Mouse (Mus musculus) spleen, embryonic (tissue): ENCODE data around the gene 1110032F04Rik.

Source experiments
- CTCF ChIA-PET: fragments of 350-600 bp; sonication (Branson Sonifier 250); formaldehyde crosslinking; loops from one replicate; lab custom pipeline; 2022; lab: Charles Lee

Gene 1110032F04Rik

DNA sequence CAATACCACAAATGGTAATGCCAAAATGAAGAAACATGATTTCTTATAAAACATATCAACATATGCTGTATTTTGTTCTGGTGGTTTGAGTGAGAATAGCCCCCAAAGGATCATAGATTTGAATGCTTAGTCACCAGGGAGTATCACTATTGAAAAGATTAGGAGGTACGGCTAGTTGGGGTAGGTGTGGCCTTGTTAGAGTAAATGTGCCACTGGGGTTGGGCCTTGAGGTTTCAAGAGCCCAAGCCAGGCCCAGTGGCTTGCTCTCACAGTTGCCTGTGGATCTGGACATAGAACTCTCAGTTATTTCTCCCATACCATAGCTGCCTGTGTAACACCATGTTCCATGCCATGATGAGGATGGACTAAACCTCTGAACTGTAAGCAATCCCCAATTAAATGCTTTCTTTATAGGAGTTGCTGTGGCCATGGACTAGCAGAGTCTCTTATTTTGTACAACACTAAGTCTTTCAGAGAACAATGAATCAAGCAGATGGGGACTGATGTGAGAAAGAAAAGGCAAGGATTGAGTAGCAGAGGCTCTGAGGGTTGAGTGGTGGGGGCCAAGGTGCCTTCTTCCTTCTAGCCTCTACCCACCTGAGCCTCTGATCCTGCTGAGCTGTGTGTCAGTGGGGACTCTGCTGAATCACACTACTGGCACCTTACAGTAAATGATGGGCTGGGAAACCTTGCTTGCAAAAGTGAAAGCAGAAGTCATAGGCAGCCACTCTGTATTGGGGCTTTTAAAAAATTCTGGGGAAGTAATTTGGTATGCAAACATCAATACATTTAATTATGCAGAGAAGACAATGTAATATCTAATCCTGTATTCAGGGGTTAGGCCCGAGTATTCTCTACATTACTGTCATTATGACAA is 35.8 kb downstream of the 1110032F04Rik start:
- CTCF ChIA-PET, result no interaction called here

GRCm38 (mm10) chr3:68907509-68907908 is 38.1 kb downstream of the 1110032F04Rik start:
- CTCF ChIA-PET, result no interaction called here
